In the genomic region with DNA sequence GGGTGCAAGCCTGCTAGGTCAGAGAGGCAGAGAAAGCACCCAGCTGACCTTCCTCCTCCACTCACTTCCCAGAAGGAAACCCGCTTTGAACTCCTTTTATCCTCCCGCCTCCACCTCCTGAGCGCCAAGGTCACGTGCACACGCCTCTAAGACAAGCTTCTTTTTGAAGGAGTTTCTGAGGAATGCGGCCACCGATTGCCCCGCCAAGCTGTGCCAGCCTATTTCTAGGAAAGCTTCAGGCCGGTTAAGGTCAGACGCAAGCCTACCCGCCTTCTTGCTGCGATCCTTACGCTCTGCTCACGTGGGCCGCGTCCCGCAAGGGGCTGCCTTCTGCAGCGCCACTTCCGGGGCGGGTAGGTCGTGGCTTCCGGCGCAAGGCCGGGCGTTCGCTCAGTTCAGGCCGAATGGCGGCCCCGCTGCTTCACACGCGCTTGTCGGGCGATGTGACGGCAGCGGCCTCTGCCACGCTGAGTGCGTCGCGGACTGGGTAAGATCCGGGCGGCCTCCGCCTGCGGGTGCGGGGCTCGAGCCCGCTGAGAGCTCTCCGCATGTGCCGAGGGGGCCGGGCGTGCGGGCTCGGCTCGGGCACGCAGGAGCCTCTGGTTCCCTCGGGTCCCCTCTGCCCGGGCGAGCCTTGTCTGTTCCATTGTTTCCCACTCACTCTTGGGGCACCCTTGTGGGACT, we compare ENCODE assay signal across 8 mouse cellular contexts. TPM values are rescaled to one million over a fixed set of nuclear protein-coding genes. Genes with fewer than 3 reads are reported as not detected.
A peak's percentile ranks its signal among the peaks of the same experiment; 100 is the strongest.
DNase-seq lines count a peak whose midpoint lies in the region; ATAC-seq lines count a peak whose summit lies in the region.

Rrn3 (plus strand) TSS at position 356 of the 684 bp plus-strand sequence.

- ATAC-seq in megakaryocyte progenitor cell, adult 5-6 weeks (replicated peaks; ENCODE audit: poor library complexity): peak; percentile 99

- DNase-seq in adipocyte (ENCODE audit: low spot score): peak; percentile 93
- DNase-seq in embryo, embryonic 10 days (ENCODE audit: low spot score): peak; percentile 93
- DNase-seq in gastrocnemius, postnatal 10 days: peak; percentile 88
- DNase-seq in induced T-regulatory cell, adult 2 months (ENCODE audit: low read depth): peak; percentile 93
- peak; percentile 77 to 90 for DNase-seq in left cerebral cortex, adult 9 months (ENCODE audit: low spot score in 2 of 2)
- DNase-seq in right cerebral cortex, postnatal 14 days: peak; percentile 89
- peak; percentile 82 to 89 for DNase-seq in urinary bladder, postnatal 36 days (ENCODE audit: low spot score in 2 of 2)

RNA-seq across cellular contexts. Expression of gene Rrn3, which starts in this region (rescaled TPM):
- 10 to 100 TPM; 26.7 to 28.0 TPM for total RNA-seq in gastrocnemius, postnatal 10 days (2021)
- total RNA-seq in megakaryocyte progenitor cell, adult 5-6 weeks (2015): 28.7 and 34.7 TPM in 2 replicates
- total RNA-seq in megakaryocyte progenitor cell, adult 5-6 weeks (2017): 45.2 and 49.6 TPM in 2 replicates

Comparison
In these comparisons a context has a peak if more than half of its experiments do, and no peak if none do; other contexts are left out.
1. Peak in every context shown above with its lines: DNase-seq and ATAC-seq.